Mouse (Mus musculus) thymus, adult 2 months (tissue): ENCODE data around the gene Nudcd3. TPM values are rescaled to one million over a fixed set of nuclear protein-coding genes. Genes with fewer than 3 reads are reported as not detected.

Experiments
- DNase-seq: peaks from one replicate; pipeline ENCODE4 v3.0.0; 2021
- H3K27ac ChIP-seq: fragments of 200-500 bp; 2 replicates; pipeline ENCODE4 v1.5.1; 2012; ENCODE audit warnings: low read length, control low read depth; ENCODE audit not compliant: control insufficient read depth, insufficient read depth
- H3K27me3 ChIP-seq: fragments of 200-500 bp; 2 replicates; pipeline ENCODE4 v1.6.1; 2012; ENCODE audit warnings: mild to moderate bottlenecking, low read length, moderate library complexity, mixed read lengths; ENCODE audit not compliant: control insufficient read depth, insufficient read depth
- H3K36me3 ChIP-seq: fragments of 200-500 bp; 2 replicates; pipeline ENCODE4 v1.6.1; 2012; ENCODE audit warnings: mild to moderate bottlenecking, low read length, moderate library complexity; ENCODE audit not compliant: control insufficient read depth, insufficient read depth
- H3K4me1 ChIP-seq: fragments of 200-500 bp; replicated peaks from 2 replicates; pipeline ENCODE4 v1.6.1; 2012; ENCODE audit warnings: low read length; ENCODE audit not compliant: control insufficient read depth, insufficient read depth
- H3K4me3 ChIP-seq: fragments of 200-500 bp; 2 replicates; pipeline ENCODE4 v1.5.1; 2012; ENCODE audit warnings: mild to moderate bottlenecking, low read length, control low read depth, moderate library complexity; ENCODE audit not compliant: control insufficient read depth, insufficient read depth
- CTCF ChIP-seq: fragments of 200-500 bp; IDR thresholded peaks from 2 replicates; pipeline ENCODE4 v1.5.1; 2012; ENCODE audit warnings: mild to moderate bottlenecking, control low read depth, low read length, moderate library complexity, borderline replicate concordance; ENCODE audit not compliant: control insufficient read depth, poor library complexity, insufficient read depth; ENCODE audit errors: extremely low read depth
- POLR2A ChIP-seq: fragments of 200-500 bp; IDR thresholded peaks from 2 replicates; pipeline ENCODE4 v1.6.1; 2012; ENCODE audit warnings: mild to moderate bottlenecking, low read length, control low read depth, moderate library complexity; ENCODE audit not compliant: control insufficient read depth, poor library complexity, insufficient read depth; ENCODE audit errors: extremely low read depth
- WGBS: fragments of 180-500 bp; shearing (Covaris S2); methylation state at CpG from one replicate; pipeline ENCODE4 v1.1.7; 2018; 5-methylcytosine and 5-hydroxymethylcytosine counted together
- polyA plus RNA-seq: library from polyadenylated mRNA; depleted of rRNA; stranded (reverse); fragments of >200 nt; gene quantifications from 2 replicates; pipeline ENCODE4 v1.2.3, GENCODE M21; 2012

Gene Nudcd3
- polyA plus RNA-seq, 1 experiment, result 62.2 TPM

GRCm38 (mm10) chr11:6138233-6138950 lies 61.8 kb downstream of the Nudcd3 start:
- no peak for TF ChIP-seq POLR2A
- no peak for TF ChIP-seq CTCF
- H3K4me1 ChIP-seq, result no peaks in the 10 kb centered on the region
- no peak overlapping the region for H3K4me3 ChIP-seq
- 72% methylated on average over 7 of the region's 7 CpGs for WGBS
- no peak overlapping the region for H3K27ac ChIP-seq
- H3K27me3 ChIP-seq, result no peaks in the 10 kb centered on the region
- no peak for DNase-seq
- no peaks in the 10 kb centered on the region for H3K36me3 ChIP-seq

GRCm38 (mm10) chr11:6132886-6133285 lies 67.3 kb downstream of the Nudcd3 start:
- Histone ChIP-seq H3K27me3 (no peaks in the 10 kb centered on the region), H3K4me1 (no peaks in the 10 kb centered on the region), H3K27ac (no peak overlapping the region), H3K36me3 (no peaks in the 10 kb centered on the region), H3K4me3 (no peak overlapping the region)
- WGBS, result 98% methylated on average over 4 of the region's 4 CpGs
- DNase-seq, result no peak
- TF ChIP-seq POLR2A, result no peak
- TF ChIP-seq CTCF, result no peak

GRCm38 (mm10) chr11:6130578-6130977 lies 69.6 kb downstream of the Nudcd3 start:
- WGBS, result 92% methylated on average over 1 of the region's 1 CpGs
- H3K4me3 ChIP-seq, result no peak overlapping the region
- H3K27me3 ChIP-seq, result no peaks in the 10 kb centered on the region
- H3K4me1 ChIP-seq, result no peaks in the 10 kb centered on the region
- TF ChIP-seq POLR2A (no peak), CTCF (no peak)
- H3K27ac ChIP-seq, result no peak overlapping the region
- no peaks in the 10 kb centered on the region for H3K36me3 ChIP-seq
- DNase-seq, result no peak

GRCm38 (mm10) chr11:6123605-6124120 lies 76.6 kb downstream of the Nudcd3 start:
- Histone ChIP-seq H3K36me3 (peaks cover 4% of the 10 kb centered on the region; the same call in 1 of the 2 replicates), H3K4me1 (no peaks in the 10 kb centered on the region), H3K27me3 (no peaks in the 10 kb centered on the region), H3K4me3 (no peak overlapping the region), H3K27ac (no peak overlapping the region)
- 100% methylated on average over 1 of the region's 1 CpGs for WGBS
- no peak for DNase-seq
- TF ChIP-seq POLR2A, result no peak
- TF ChIP-seq CTCF, result no peak

GRCm38 (mm10) chr11:6122631-6123030 lies 77.6 kb downstream of the Nudcd3 start:
- Histone ChIP-seq H3K27ac (no peak overlapping the region), H3K4me3 (no peak overlapping the region), H3K36me3 (peaks cover 10% of the 10 kb centered on the region; the same call in 1 of the 2 replicates), H3K27me3 (no peaks in the 10 kb centered on the region), H3K4me1 (no peaks in the 10 kb centered on the region)
- no peak for DNase-seq
- 73% methylated on average over 5 of the region's 5 CpGs for WGBS
- TF ChIP-seq CTCF, result no peak
- TF ChIP-seq POLR2A, result no peak

GRCm38 (mm10) chr11:6120596-6120995 lies 79.6 kb downstream of the Nudcd3 start:
- Histone ChIP-seq H3K4me1 (no peaks in the 10 kb centered on the region), H3K27ac (no peak overlapping the region), H3K36me3 (peaks cover 14% of the 10 kb centered on the region; the same call in 1 of the 2 replicates), H3K27me3 (no peaks in the 10 kb centered on the region), H3K4me3 (no peak overlapping the region)
- WGBS, result 91% methylated on average over 11 of the region's 11 CpGs
- TF ChIP-seq CTCF, result no peak
- TF ChIP-seq POLR2A, result no peak
- no peak for DNase-seq
